Mouse (Mus musculus) E14TG2a.4 (cell line): ENCODE results near the gene Mtfr1l.

Experiments used
- CTCF ChIP-seq: conservative IDR thresholded peaks from 2 replicates; pipeline ENCODE4 v1.5.1; 2014; ENCODE audit warnings: low read length
- NANOG ChIP-seq: IDR thresholded peaks from 2 replicates; pipeline ENCODE4 v1.6.1; 2014; ENCODE audit warnings: borderline replicate concordance, low read length, mixed read lengths
- POU5F1 ChIP-seq: IDR thresholded peaks from 2 replicates; pipeline ENCODE4 v1.6.1; 2014; ENCODE audit warnings: low read length, borderline replicate concordance

GRCm38 (mm10) chr4:134579620-134580019 lies 44.4 kb upstream of the Mtfr1l start:
- TF ChIP-seq CTCF (no peak), POU5F1 (no peak), NANOG (no peak)
